Mouse (Mus musculus) intestine, embryonic 15.5 days (tissue): Measurements from ENCODE around the gene N6amt1. TPM values are rescaled to one million over a fixed set of nuclear protein-coding genes. Genes with fewer than 3 reads are reported as not detected.

Source experiments
- ATAC-seq: fragments of 200-750 bp; cut with Nextera tagmentation; 2 replicates; pipeline ENCODE4 v1.8.0; 2017; ENCODE audit warnings: moderate TSS enrichment, moderate library complexity
- H3K27ac ChIP-seq: fragments of 300-500 bp; sonication (generic); 2 replicates; pipeline ENCODE4 v1.5.1; 2015; ENCODE audit warnings: mild to moderate bottlenecking, inconsistent platforms
- H3K27me3 ChIP-seq: fragments of 300-500 bp; sonication (generic); replicated peaks from 2 replicates; pipeline ENCODE4 v1.6.1; 2015; ENCODE audit warnings: inconsistent platforms
- H3K36me3 ChIP-seq: fragments of 300-500 bp; sonication (generic); 2 replicates; pipeline ENCODE4 v1.6.1; 2015; ENCODE audit warnings: inconsistent platforms
- H3K4me1 ChIP-seq: fragments of 300-500 bp; sonication (generic); replicated peaks from 2 replicates; pipeline ENCODE4 v1.6.1; 2015; ENCODE audit warnings: inconsistent platforms
- H3K4me2 ChIP-seq: fragments of 300-500 bp; sonication (generic); replicated peaks from 2 replicates; pipeline ENCODE4 v1.6.1; 2015; ENCODE audit warnings: mild to moderate bottlenecking, inconsistent platforms
- H3K4me3 ChIP-seq: fragments of 300-500 bp; sonication (generic); replicated peaks from 2 replicates; pipeline ENCODE4 v1.5.1; 2015; ENCODE audit warnings: inconsistent platforms
- H3K9ac ChIP-seq: fragments of 300-500 bp; sonication (generic); 2 replicates; pipeline ENCODE4 v1.6.1; 2015; ENCODE audit warnings: inconsistent platforms
- H3K9me3 ChIP-seq: fragments of 300-500 bp; sonication (generic); 2 replicates; pipeline ENCODE4 v1.6.1; 2016; ENCODE audit warnings: inconsistent platforms
- WGBS: fragments of 180-500 bp; shearing (Covaris S2); methylation state at CpG from one replicate; pipeline ENCODE4 v1.1.7; 2015; 5-methylcytosine and 5-hydroxymethylcytosine counted together
- polyA plus RNA-seq: library from polyadenylated mRNA; unstranded; fragments of >200 nt; fragmentation: Nextera tagmentation; extraction: Ambion mirVana; gene quantifications from 2 replicates; pipeline ENCODE4 v1.2.1, GENCODE M21; 2015

The N6amt1 gene
- polyA plus RNA-seq, 1 experiment from 2014 or later = 20.0 TPM

GRCm38 (mm10) chr16:87348133-87348532, 5.9 kb upstream of the N6amt1 start:
- ATAC-seq = peak; percentile 94
- Histone ChIP-seq H3K4me3 (no peak overlapping the region), H3K27ac (no peak overlapping the region), H3K9me3 (no peaks in the 10 kb centered on the region), H3K36me3 (no peaks in the 10 kb centered on the region), H3K4me1 (no peaks in the 10 kb centered on the region), H3K9ac (no peak overlapping the region), H3K4me2 (no peak overlapping the region), H3K27me3 (no peaks in the 10 kb centered on the region)
- 89% methylated on average over 2 of the region's 2 CpGs for WGBS

- Histone ChIP-seq H3K4me2 (no peak overlapping the region), H3K36me3 (no peaks in the 10 kb centered on the region), H3K4me3 (no peak overlapping the region), H3K9ac (no peak overlapping the region), H3K27ac (no peak overlapping the region), H3K9me3 (no peaks in the 10 kb centered on the region), H3K27me3 (no peaks in the 10 kb centered on the region), H3K4me1 (no peaks in the 10 kb centered on the region)
- ATAC-seq = no peak
- 82% methylated on average over 5 of the region's 5 CpGs for WGBS
Observed at GRCm38 (mm10) chr16:87351386-87352105, 2.4 kb upstream of the N6amt1 start.

GRCm38 (mm10) chr16:87353605-87354004, 380 bp upstream of the N6amt1 start:
- Histone ChIP-seq H3K4me3 (peak overlapping the region; percentile 85; the same call in 1 of the 2 replicates), H3K4me1 (no peaks in the 10 kb centered on the region), H3K9ac (no peak overlapping the region), H3K9me3 (no peaks in the 10 kb centered on the region), H3K27ac (peak overlapping the region; percentile 97; the same call in 1 of the 2 replicates), H3K4me2 (peak overlapping the region; percentile 58), H3K27me3 (no peaks in the 10 kb centered on the region), H3K36me3 (no peaks in the 10 kb centered on the region)
- 0 out of 2 replicates have a peak, but pooled peaks have one; percentile 34 for ATAC-seq
- 92% methylated on average over 1 of the region's 1 CpGs for WGBS

- Histone ChIP-seq H3K4me3 (peak overlapping the region; percentile 85), H3K27me3 (no peaks in the 10 kb centered on the region), H3K9me3 (no peaks in the 10 kb centered on the region), H3K4me1 (no peaks in the 10 kb centered on the region), H3K4me2 (peak overlapping the region; percentile 58), H3K36me3 (no peaks in the 10 kb centered on the region), H3K27ac (no peak overlapping the region), H3K9ac (no peak overlapping the region)
- WGBS = 78% methylated on average over 7 of the region's 7 CpGs
- ATAC-seq = no peak
Observed at GRCm38 (mm10) chr16:87354748-87355147, 763 bp downstream of the N6amt1 start.

GRCm38 (mm10) chr16:87360096-87360495, 6.1 kb downstream of the N6amt1 start:
- 91% methylated on average over 6 of the region's 6 CpGs for WGBS
- Histone ChIP-seq H3K4me3 (no peak overlapping the region), H3K9ac (no peak overlapping the region), H3K36me3 (no peaks in the 10 kb centered on the region), H3K27ac (no peak overlapping the region), H3K9me3 (no peaks in the 10 kb centered on the region), H3K4me1 (peaks cover 3% of the 10 kb centered on the region; the same call in 1 of the 2 replicates), H3K27me3 (no peaks in the 10 kb centered on the region), H3K4me2 (no peak overlapping the region)
- ATAC-seq = no peak

GRCm38 (mm10) chr16:87364231-87364630, 10.2 kb downstream of the N6amt1 start:
- Histone ChIP-seq H3K4me1 (peaks cover 3% of the 10 kb centered on the region; the same call in 1 of the 2 replicates), H3K9me3 (no peaks in the 10 kb centered on the region), H3K4me2 (no peak overlapping the region), H3K4me3 (no peak overlapping the region), H3K27me3 (no peaks in the 10 kb centered on the region), H3K9ac (no peak overlapping the region), H3K27ac (no peak overlapping the region), H3K36me3 (no peaks in the 10 kb centered on the region)
- no peak for ATAC-seq
- WGBS = 57% methylated on average over 4 of the region's 4 CpGs

GRCm38 (mm10) chr16:87366035-87366434, 12.1 kb downstream of the N6amt1 start:
- WGBS = 53% methylated on average over 10 of the region's 10 CpGs
- no peak overlapping the region for H3K27ac ChIP-seq

GRCm38 (mm10) chr16:87366445-87366844, 12.5 kb downstream of the N6amt1 start:
- no peak for ATAC-seq
- no peaks in the 10 kb centered on the region for H3K27me3 ChIP-seq
- no peak overlapping the region for H3K4me2 ChIP-seq
- 87% methylated on average over 6 of the region's 6 CpGs for WGBS
- peaks cover 3% of the 10 kb centered on the region; the same call in 1 of the 2 replicates for H3K4me1 ChIP-seq
- no peak overlapping the region for H3K4me3 ChIP-seq
- no peaks in the 10 kb centered on the region for H3K9me3 ChIP-seq
- no peaks in the 10 kb centered on the region for H3K36me3 ChIP-seq
- H3K27ac ChIP-seq = no peak overlapping the region
- no peak overlapping the region for H3K9ac ChIP-seq

More at GRCm38 (mm10) chr16:87366035-87366434, 12.1 kb downstream of the N6amt1 start:
- Histone ChIP-seq H3K4me3 (no peak overlapping the region), H3K9ac (no peak overlapping the region), H3K36me3 (no peaks in the 10 kb centered on the region), H3K4me2 (no peak overlapping the region), H3K9me3 (no peaks in the 10 kb centered on the region), H3K27me3 (no peaks in the 10 kb centered on the region), H3K4me1 (peaks cover 3% of the 10 kb centered on the region; the same call in 1 of the 2 replicates)
- ATAC-seq = no peak

- H3K36me3 ChIP-seq = peaks cover 19% of the 10 kb centered on the region
- WGBS = 90% methylated on average over 2 of the region's 2 CpGs
Observed at GRCm38 (mm10) chr16:87382996-87383395, 29.0 kb downstream of the N6amt1 start.

GRCm38 (mm10) chr16:87384366-87384765, 30.4 kb downstream of the N6amt1 start:
- WGBS = 81% methylated on average over 2 of the region's 2 CpGs
- Histone ChIP-seq H3K4me3 (no peak overlapping the region), H3K27ac (no peak overlapping the region), H3K4me2 (no peak overlapping the region), H3K4me1 (no peaks in the 10 kb centered on the region), H3K9ac (no peak overlapping the region), H3K27me3 (no peaks in the 10 kb centered on the region), H3K36me3 (peaks cover 22% of the 10 kb centered on the region), H3K9me3 (no peaks in the 10 kb centered on the region)
- no peak for ATAC-seq

More at GRCm38 (mm10) chr16:87382996-87383395, 29.0 kb downstream of the N6amt1 start:
- ATAC-seq = no peak
- Histone ChIP-seq H3K4me1 (no peaks in the 10 kb centered on the region), H3K9ac (no peak overlapping the region), H3K4me3 (no peak overlapping the region), H3K27ac (no peak overlapping the region), H3K9me3 (no peaks in the 10 kb centered on the region), H3K4me2 (no peak overlapping the region), H3K27me3 (no peaks in the 10 kb centered on the region)

GRCm38 (mm10) chr16:87387444-87387977, 33.5 kb downstream of the N6amt1 start:
- WGBS = 95% methylated on average over 3 of the region's 3 CpGs

GRCm38 (mm10) chr16:87393813-87394548, 40.0 kb downstream of the N6amt1 start:
- 49% methylated on average over 16 of the region's 16 CpGs for WGBS
- ATAC-seq = peak; percentile 61
- Histone ChIP-seq H3K36me3 (peaks cover 26% of the 10 kb centered on the region), H3K4me3 (no peak overlapping the region), H3K4me1 (no peaks in the 10 kb centered on the region), H3K9ac (no peak overlapping the region), H3K27me3 (no peaks in the 10 kb centered on the region), H3K4me2 (no peak overlapping the region), H3K9me3 (no peaks in the 10 kb centered on the region), H3K27ac (no peak overlapping the region)

More at GRCm38 (mm10) chr16:87387444-87387977, 33.5 kb downstream of the N6amt1 start:
- Histone ChIP-seq H3K36me3 (peaks cover 6% of the 10 kb centered on the region), H3K4me2 (no peak overlapping the region), H3K4me3 (no peak overlapping the region), H3K27me3 (no peaks in the 10 kb centered on the region), H3K27ac (no peak overlapping the region), H3K4me1 (no peaks in the 10 kb centered on the region), H3K9me3 (no peaks in the 10 kb centered on the region), H3K9ac (no peak overlapping the region)
- ATAC-seq = no peak
